Mouse (Mus musculus) cerebellum, postnatal 25 days (tissue): ENCODE data around the gene Hoxa13.

Experiments
- DNase-seq, 2 experiments: peaks; one replicate each; pipeline ENCODE4 v3.0.0; 2021; ENCODE audit warnings: mixed read lengths in 2 of 2

Hoxa13 gene

DNA sequence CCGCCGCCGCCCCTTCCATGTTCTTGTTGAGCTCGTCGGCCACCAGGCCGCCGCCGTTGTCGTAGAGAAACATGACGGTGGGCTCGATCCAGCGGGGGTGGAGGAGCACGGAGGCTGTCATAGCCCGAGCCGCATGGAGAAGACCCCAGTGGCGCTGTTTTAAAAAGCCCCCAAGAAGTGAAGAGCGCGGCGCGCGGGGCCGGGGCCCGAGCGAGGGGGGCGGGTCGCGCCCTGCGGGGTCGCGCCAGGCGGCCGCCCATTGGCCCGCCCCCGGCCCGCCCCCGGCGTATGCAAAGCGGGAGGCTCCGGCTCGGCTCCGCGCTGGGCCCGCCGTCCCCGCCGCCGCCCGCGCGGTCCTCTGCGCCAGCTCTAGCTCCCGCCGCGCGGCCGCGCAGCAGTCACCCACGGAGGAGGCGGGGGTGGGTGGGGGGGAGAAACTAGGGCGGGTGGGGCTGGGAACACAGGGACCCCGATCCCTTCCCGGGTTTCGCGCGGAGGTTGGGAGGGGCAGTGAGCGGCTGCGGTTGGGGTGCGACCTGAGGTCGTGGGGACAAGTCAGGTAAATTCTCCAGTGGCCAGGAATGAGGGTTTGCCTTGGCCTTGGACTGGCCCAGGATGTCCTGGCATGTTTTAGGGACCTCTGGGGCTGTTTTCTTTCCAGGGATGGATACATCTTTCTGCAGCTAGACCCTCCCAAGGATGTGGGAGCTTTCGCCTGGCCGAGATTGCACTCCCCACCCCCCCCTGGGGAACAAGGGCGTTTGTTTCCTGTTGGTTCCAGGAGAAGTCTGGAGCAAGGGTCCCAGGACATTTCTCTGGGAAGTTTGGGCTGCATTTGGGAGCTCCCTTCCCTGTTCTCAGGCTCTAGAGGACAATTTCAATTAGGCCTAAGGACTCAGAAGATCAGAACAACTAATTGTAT lies at the start of gene Hoxa13:
Gene Hoxa13, minus strand, starts transcription at position 227 of the 922 bp plus-strand sequence.
- no peak for DNase-seq

DNA sequence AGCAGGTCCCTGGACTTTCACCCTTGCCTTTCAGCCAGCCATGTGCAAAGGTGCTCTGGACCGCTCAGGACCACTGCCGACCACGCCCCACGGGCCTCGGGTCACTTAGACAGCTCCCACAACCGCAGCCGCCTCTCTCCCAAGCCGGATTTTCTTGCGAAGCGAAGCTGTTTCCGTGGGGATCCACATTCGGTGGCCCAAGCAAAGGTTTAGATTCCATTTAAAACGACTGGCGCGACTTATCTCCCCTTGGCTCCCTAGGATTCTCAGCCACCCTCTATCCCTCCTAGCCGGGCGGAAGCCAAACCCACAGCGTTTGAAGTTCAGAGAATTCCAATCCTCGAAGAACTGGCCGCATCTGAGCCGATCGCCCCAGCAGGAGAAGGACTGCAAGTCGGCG lies 49.7 kb upstream of the Hoxa13 start:
- DNase-seq: no peak

GRCm38 (mm10) chr6:52309766-52310165 lies 49.1 kb upstream of the Hoxa13 start:
- no peak for DNase-seq

DNA sequence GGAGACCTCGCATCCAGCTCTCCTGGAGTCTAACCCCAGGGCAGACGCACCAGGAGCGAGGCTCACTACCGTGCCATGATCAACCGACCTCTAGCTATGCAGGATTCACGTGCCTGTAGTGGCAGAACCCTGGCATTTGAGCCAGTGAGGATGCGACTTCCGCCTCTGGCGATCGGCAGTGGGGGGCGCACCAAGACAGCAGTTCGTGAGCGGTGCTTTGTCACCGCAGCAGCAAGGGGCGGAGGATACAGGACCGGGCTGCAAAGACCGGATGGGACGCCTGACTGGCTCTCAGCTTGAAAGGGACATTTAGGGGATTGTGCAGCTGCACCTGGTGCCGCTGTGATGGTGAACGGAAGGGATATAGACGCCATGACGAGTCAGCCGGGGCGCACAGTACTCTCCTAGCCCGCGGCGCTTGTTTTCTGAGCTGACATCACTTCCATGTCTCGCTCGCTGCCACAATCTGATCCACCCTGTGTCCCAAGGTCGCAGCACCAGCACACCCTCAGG lies 45.3 kb upstream of the Hoxa13 start:
- peak; percentile 34 to 53 for DNase-seq

- DNase-seq: no peak
Observed at GRCm38 (mm10) chr6:52303426-52303825, 42.7 kb upstream of the Hoxa13 start.

DNA sequence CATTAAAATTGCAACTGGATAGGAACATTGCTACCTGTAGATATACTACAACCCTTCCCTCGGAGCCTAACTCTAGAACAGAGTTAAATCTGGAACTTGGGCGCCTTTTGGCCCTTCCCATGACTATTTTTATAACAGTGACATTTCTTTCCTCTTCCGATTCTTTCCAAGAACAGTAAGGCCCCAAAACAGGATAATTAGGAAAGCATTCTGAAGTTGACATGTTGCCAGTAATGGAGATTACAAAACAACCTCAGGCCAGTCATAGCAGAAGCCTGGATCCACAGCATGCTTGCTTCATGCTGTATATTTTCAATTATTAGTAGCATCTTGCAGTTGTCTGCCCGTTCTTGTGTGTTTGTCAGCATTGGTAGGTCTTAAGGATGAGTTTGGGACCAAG lies 40.1 kb upstream of the Hoxa13 start:
- no peak for DNase-seq

GRCm38 (mm10) chr6:52298511-52298910 lies 37.8 kb upstream of the Hoxa13 start:
- no peak for DNase-seq

- DNase-seq: no peak
Observed at GRCm38 (mm10) chr6:52294616-52295015, 33.9 kb upstream of the Hoxa13 start.

DNA sequence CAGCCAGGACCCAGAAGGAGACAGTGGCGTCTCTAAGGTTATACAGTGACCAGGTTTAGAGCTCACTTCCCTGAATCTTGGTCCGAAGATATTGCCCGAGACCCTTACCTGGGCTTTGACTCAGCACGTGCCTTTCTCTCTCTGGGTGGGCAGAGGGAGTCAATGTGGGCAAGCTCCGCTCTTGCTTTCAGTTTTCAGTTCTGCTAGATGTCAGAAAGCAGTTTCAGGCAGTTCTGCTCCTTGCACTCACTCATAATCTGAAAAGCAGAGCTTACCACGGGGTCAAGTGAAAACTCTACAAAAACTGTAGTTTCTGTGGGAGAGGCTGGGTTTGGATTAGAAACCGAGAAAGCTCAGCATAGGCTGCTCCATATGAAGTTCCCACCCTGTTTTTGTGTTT lies 31.6 kb upstream of the Hoxa13 start:
- no peak for DNase-seq

- DNase-seq: no peak
Observed at GRCm38 (mm10) chr6:52291021-52291860, 30.6 kb upstream of the Hoxa13 start.

DNA sequence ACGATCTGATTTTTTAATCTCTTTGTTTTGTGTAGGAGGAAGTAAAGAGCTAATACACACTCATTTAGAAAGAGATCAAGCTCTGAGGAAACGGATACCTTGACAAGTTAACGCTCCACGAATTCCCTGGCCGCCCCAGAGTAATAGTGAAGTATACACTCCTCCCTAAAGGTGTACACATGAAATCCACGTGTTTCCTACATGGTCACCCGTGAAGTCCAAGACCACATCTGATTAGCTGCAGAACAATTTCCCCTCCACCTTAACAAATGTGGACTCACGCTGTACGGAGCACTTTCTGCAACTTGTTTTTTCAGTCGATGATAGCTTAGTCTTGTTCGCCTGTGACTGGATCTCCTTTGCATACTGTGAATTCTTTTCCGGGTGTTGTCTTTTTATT lies 29.5 kb upstream of the Hoxa13 start:
- no peak for DNase-seq

GRCm38 (mm10) chr6:52283896-52284295 lies 23.2 kb upstream of the Hoxa13 start:
- no peak for DNase-seq

GRCm38 (mm10) chr6:52281084-52281483 lies 20.4 kb upstream of the Hoxa13 start:
- DNase-seq: no peak

DNA sequence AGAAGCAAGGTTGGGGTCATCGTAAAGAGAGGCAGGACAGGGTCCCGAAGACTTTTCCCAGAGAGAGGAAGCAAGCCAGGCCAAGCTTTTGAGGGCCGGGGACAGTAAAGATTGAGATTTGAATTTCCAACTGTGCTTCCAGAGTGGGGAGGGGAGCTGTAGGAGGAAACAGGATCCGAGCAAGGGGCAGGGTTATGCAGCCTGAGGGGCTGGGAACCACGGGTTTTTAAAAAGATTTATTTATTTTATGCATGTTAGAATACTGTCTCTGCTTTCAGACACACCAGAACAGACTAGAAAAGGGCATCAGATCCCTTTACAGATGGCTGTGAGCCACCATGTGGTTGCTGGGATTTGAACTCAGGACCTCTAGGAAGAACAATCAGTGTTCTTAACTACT lies 16.2 kb upstream of the Hoxa13 start:
- no peak for DNase-seq

DNA sequence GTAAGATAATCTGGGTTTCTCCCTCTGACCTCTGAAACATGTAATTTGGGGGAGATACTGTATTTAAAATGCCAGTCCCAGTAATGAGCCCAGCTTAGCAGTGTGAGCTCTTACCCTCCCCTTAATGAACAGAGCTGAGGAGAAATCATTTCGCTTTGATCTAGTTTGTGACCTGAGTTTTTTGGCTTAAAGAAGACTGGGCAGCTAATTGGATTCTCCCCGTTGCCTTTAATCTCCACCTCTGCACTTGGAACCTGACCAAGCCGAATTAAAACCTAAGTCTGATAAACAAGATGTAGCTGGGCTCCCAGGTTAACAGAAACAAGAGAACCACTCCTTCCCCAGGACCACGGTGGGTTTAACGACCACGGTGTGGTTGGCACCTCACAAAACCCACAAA lies 15.7 kb upstream of the Hoxa13 start:
- DNase-seq: no peak

DNA sequence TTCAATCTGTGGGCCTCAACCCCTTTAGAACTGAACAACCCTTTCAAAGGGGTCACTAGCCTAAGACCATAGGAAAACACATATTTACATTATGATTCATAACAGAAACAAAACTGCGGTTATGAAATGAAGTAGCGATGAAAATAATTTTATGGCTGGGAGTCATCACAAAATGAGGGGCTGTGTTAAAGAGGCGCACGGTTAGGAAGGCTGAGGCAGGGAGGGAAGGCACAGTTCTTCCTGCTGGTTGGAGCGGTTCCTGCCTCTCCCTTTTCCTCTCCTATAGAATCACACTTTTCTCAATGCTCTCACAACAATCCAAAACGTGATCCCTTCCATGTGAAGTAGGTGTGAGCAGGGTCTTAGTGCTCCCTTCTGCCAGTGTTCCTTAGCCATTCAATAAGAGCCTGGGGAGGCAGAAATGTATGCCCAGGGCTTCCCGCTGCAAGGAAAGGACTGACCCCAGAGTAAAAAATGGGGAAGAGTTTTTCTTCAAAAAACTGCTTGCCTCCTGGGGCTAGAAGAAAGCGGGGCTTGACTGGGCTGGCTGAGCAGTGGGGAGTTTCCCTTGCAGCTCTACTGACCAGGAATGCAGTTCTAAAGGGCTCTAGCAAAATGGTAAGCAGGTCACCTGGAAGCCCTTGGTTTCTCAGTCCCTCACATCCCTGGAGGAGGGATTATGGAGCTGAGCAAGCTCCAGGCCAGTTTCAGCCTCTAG lies 15.0 kb upstream of the Hoxa13 start:
- no peak for DNase-seq

DNA sequence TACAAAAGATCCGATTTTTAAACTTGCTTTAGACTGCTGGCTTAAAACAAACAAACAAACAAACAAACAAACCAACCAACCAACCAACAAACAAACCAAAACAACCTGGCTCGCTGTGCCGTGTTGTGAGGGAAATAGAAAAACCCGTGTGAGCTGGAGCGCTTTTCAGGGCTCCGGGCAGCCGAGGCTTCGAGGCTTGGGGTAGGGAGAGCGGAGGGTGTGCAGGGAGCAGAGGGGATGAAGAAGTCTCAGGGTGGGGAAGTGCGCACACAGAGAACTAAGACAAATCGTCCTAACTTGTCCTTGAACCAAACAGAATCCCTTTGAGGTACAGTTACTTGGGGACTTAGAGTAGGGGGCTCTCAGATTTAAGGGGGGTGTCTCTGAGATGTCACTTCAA lies 13.9 kb upstream of the Hoxa13 start:
- no peak for DNase-seq

DNA sequence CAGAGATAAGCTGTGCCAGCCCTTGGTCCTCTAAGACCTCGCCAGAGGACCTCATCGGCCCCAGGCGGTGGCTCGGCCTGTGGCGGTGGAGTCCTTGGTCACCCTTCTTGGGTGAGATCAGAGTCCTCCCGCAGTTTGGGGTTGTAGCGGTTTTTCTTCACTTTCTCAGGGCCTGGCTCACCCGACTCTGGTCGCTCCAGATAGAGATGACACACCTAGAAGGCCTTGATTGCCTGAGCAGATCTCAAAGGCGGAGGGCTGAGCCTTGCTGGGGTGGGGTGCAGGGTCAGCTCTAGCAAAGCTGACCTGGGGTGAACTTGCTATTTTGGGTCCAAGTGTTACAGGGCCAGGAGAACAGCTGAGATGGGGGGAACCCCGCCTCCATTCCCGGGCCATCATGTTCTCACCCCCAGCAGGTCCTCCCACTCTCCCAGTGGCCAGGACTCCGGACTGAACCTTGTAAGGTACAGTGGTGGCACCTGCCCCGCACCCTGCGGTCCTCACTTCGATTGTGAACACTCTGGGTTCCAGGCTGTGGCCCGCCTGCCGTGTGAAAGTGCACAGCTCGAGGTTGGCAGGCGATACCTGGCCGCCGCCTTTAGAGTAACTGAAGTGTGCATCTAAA lies 13.1 kb upstream of the Hoxa13 start:
- DNase-seq: no peak

- DNase-seq: no peak
Observed at GRCm38 (mm10) chr6:52272766-52273655, 12.3 kb upstream of the Hoxa13 start.

- DNase-seq: peak in 1 of 2 experiments; percentile 71
Observed at GRCm38 (mm10) chr6:52270494-52271480, 10.1 kb upstream of the Hoxa13 start.
